Mouse (Mus musculus) adrenal gland, adult 2 months (tissue): Measurements from ENCODE around the gene Arhgef38. TPM values are rescaled to one million over a fixed set of nuclear protein-coding genes. Genes with fewer than 3 reads are reported as not detected.

Experiments used
- DNase-seq: peaks from one replicate; pipeline ENCODE4 v3.0.0; 2021
- polyA plus RNA-seq: library from polyadenylated mRNA; depleted of rRNA; stranded (reverse); fragments of >200 nt; gene quantifications from 2 replicates; pipeline ENCODE4 v1.2.3, GENCODE M21; 2012
- total RNA-seq, 2 experiments: library from RNA; stranded (reverse); gene quantifications; 2 replicates each; pipeline ENCODE4 v1.2.3; 2021

Gene Arhgef38
- total and polyA plus RNA-seq, 3 experiments = not detected

GRCm38 (mm10) chr3:133165130-133165529 lies 69.6 kb downstream of the Arhgef38 start:
- DNase-seq = no peak

GRCm38 (mm10) chr3:133163913-133164406 lies 70.8 kb downstream of the Arhgef38 start:
- no peak for DNase-seq

- DNase-seq = peak; percentile 8
Observed at GRCm38 (mm10) chr3:133163174-133163573, 71.6 kb downstream of the Arhgef38 start.

- DNase-seq = no peak
Observed at GRCm38 (mm10) chr3:133161407-133161806, 73.3 kb downstream of the Arhgef38 start.

- no peak for DNase-seq
Observed at GRCm38 (mm10) chr3:133158260-133158659, 76.5 kb downstream of the Arhgef38 start.

- no peak for DNase-seq
Observed at GRCm38 (mm10) chr3:133154683-133155082, 80.1 kb downstream of the Arhgef38 start.

GRCm38 (mm10) chr3:133153629-133154028 lies 81.1 kb downstream of the Arhgef38 start:
- no peak for DNase-seq

- DNase-seq = no peak
Observed at GRCm38 (mm10) chr3:133152831-133153230, 81.9 kb downstream of the Arhgef38 start.

GRCm38 (mm10) chr3:133151629-133152028 lies 83.1 kb downstream of the Arhgef38 start:
- DNase-seq = no peak

GRCm38 (mm10) chr3:133144511-133145147 lies 90.1 kb downstream of the Arhgef38 start:
- no peak for DNase-seq

GRCm38 (mm10) chr3:133141877-133142276 lies 92.9 kb downstream of the Arhgef38 start:
- DNase-seq = no peak

- DNase-seq = no peak
Observed at GRCm38 (mm10) chr3:133132611-133133010, 102.1 kb downstream of the Arhgef38 start.

- DNase-seq = no peak
Observed at GRCm38 (mm10) chr3:133131372-133131771, 103.4 kb downstream of the Arhgef38 start.

GRCm38 (mm10) chr3:133113281-133113680 lies 121.5 kb downstream of the Arhgef38 start:
- no peak for DNase-seq

- peak; percentile 27 for DNase-seq
Observed at GRCm38 (mm10) chr3:133111741-133112140, 123.0 kb downstream of the Arhgef38 start.

GRCm38 (mm10) chr3:133109844-133110243 lies 124.9 kb downstream of the Arhgef38 start:
- DNase-seq = no peak

GRCm38 (mm10) chr3:133108731-133109130 lies 126.0 kb downstream of the Arhgef38 start:
- DNase-seq = no peak

GRCm38 (mm10) chr3:133104436-133104835 lies 130.3 kb downstream of the Arhgef38 start:
- no peak for DNase-seq

GRCm38 (mm10) chr3:133103768-133104167 lies 131.0 kb downstream of the Arhgef38 start:
- no peak for DNase-seq

GRCm38 (mm10) chr3:133098909-133099308 lies 135.8 kb downstream of the Arhgef38 start:
- DNase-seq = no peak

- no peak for DNase-seq
Observed at GRCm38 (mm10) chr3:133098336-133098735, 136.4 kb downstream of the Arhgef38 start.

- DNase-seq = no peak
Observed at GRCm38 (mm10) chr3:133097936-133098335, 136.8 kb downstream of the Arhgef38 start.

- DNase-seq = no peak
Observed at GRCm38 (mm10) chr3:133094305-133094704, 140.4 kb downstream of the Arhgef38 start.

- DNase-seq = no peak
Observed at GRCm38 (mm10) chr3:133092936-133093335, 141.8 kb downstream of the Arhgef38 start.
